Mouse (Mus musculus): Measurements from ENCODE around the gene Gm49325. TPM values are rescaled to one million over a fixed set of nuclear protein-coding genes. Genes with fewer than 3 reads are reported as not detected.

Gene Gm49325
- polyA plus RNA-seq, 1 experiment from 2014 or later: 4.9 TPM

DNA sequence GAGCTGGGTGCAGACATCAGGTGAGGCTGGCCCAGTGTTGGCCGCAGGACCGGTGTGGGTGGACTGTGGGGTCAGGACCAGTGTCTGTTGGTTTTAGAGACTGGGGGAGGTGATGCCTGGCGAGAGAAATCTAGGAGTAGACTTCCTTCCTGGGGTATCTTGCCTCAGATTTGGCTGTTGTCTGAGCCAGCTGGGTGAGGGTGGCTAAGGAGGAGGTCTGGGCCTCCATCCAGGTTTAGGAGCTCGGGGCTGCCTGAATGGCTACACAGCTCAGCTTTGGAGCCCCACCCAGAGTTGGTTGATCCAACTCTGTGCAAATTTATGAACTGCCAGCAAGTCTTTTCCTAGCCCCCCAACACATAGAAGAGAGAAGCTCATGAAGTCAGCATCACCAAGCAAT is 61.4 kb downstream of the Gm49325 start:
- Histone ChIP-seq H3K9me3 (ENCODE audit: low read length) (no peaks in the 10 kb centered on the region), H3K9ac (replicated peaks; ENCODE audit: low read depth) (no peak overlapping the region), H3K4me1 (ENCODE audit: insufficient read depth, low read depth, low read length) (no peaks in the 10 kb centered on the region), H3K4me2 (replicated peaks; ENCODE audit: low read depth, low read length) (no peak overlapping the region), H3K4me3 (ENCODE audit: low read depth, low read length) (no peak overlapping the region), H3K27me3 (replicated peaks; ENCODE audit: insufficient read depth, low read length) (no peaks in the 10 kb centered on the region), H3K27ac (ENCODE audit: low read length) (no peak overlapping the region), H3K36me3 (ENCODE audit: insufficient read depth, low read length) (no peaks in the 10 kb centered on the region)
- TF ChIP-seq EP300 (IDR thresholded peaks at IDR 0.05): no peak
- no peak for TF ChIP-seq CTCF (IDR thresholded peaks at IDR 0.05)
- ATAC-seq (no peak), DNase-seq (ENCODE audit: low spot score) (no peak)
- 67% methylated on average over 4 of the region's 4 CpGs for WGBS

DNA sequence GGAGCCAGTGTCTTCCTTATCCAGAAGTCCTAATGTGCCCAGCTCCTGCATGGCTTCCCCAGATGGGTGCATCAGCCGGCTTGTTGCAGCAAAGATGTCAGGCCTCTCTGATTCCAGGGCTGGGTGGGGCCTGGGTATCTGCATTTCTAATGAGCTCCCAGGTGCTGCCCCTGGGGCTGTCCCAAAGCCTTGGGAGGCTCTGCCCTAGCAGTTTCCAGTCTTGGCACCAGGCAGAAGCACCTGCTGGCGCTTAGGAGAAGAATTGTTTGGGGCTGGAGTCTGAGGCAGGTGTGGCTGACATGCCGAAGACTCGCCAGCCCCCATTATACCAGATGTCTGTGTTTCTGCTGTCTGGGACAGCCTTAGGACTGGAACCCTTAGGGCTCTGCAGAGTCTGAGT is 64.7 kb downstream of the Gm49325 start:
- Histone ChIP-seq H3K27ac (ENCODE audit: low read length) (no peak overlapping the region), H3K4me3 (ENCODE audit: low read depth, low read length) (no peak overlapping the region), H3K27me3 (replicated peaks; ENCODE audit: insufficient read depth, low read length) (no peaks in the 10 kb centered on the region), H3K4me2 (replicated peaks; ENCODE audit: low read depth, low read length) (no peak overlapping the region), H3K4me1 (ENCODE audit: insufficient read depth, low read depth, low read length) (no peaks in the 10 kb centered on the region), H3K36me3 (ENCODE audit: insufficient read depth, low read length) (no peaks in the 10 kb centered on the region), H3K9ac (replicated peaks; ENCODE audit: low read depth) (no peak overlapping the region), H3K9me3 (ENCODE audit: low read length) (no peaks in the 10 kb centered on the region)
- no peak for TF ChIP-seq EP300 (IDR thresholded peaks at IDR 0.05)
- TF ChIP-seq CTCF (IDR thresholded peaks at IDR 0.05): no peak
- WGBS: 70% methylated on average over 4 of the region's 4 CpGs
- no peak for DNase-seq (ENCODE audit: low spot score)
- ATAC-seq: no peak

DNA sequence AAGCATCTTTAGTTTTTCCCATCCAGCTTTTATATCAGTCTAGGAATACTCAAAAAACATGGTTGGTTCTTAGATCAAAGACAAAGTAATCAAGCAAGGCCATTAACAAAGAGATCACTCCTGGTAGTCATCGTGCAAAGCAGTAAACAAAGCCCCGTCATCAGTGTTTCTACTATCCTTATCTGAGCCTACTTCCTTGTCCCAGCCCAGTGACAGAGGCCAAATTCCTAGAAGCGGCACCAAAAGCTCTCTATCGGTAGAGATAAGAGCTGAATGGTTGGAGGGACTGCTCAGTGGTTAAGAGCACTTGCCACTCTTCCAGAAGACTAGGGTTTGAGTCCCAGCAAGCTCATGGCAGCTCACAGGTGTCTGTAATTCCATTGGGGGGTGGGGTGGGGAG is 65.5 kb downstream of the Gm49325 start:
- Histone ChIP-seq H3K27me3 (replicated peaks; ENCODE audit: insufficient read depth, low read length) (no peaks in the 10 kb centered on the region), H3K9me3 (ENCODE audit: low read length) (no peaks in the 10 kb centered on the region), H3K4me1 (ENCODE audit: insufficient read depth, low read depth, low read length) (no peaks in the 10 kb centered on the region), H3K36me3 (ENCODE audit: insufficient read depth, low read length) (no peaks in the 10 kb centered on the region), H3K9ac (replicated peaks; ENCODE audit: low read depth) (no peak overlapping the region), H3K4me2 (replicated peaks; ENCODE audit: low read depth, low read length) (no peak overlapping the region), H3K27ac (ENCODE audit: low read length) (no peak overlapping the region), H3K4me3 (ENCODE audit: low read depth, low read length) (no peak overlapping the region)
- TF ChIP-seq CTCF (IDR thresholded peaks at IDR 0.05) (no peak), EP300 (IDR thresholded peaks at IDR 0.05) (no peak)
- WGBS: 12% methylated on average over 4 of the region's 4 CpGs
- no peak for DNase-seq (ENCODE audit: low spot score)
- no peak for ATAC-seq

DNA sequence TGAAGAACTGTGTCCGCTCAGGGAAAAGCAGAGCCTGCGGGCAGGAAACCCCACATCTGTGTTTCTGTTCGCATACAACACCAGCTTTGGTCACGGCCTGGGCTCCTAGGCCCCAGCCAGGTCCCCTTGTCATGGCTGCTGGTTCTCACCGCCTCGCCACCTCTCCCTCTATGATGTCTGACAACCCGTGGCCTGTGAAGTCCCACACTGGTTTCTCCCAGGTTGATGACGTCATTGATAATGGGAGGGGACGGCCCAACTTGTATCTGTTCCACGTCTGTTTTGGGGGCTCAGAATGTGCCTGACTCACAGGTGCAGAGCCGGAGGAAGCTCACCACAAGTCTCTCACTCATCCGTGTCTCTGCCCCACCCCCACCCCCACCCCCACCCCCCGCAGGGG is 67.8 kb downstream of the Gm49325 start:
- ATAC-seq: no peak
- H3K9ac ChIP-seq (replicated peaks; ENCODE audit: low read depth): no peak overlapping the region
- H3K27me3 ChIP-seq (replicated peaks; ENCODE audit: insufficient read depth, low read length): peaks cover 18% of the 10 kb centered on the region

DNA sequence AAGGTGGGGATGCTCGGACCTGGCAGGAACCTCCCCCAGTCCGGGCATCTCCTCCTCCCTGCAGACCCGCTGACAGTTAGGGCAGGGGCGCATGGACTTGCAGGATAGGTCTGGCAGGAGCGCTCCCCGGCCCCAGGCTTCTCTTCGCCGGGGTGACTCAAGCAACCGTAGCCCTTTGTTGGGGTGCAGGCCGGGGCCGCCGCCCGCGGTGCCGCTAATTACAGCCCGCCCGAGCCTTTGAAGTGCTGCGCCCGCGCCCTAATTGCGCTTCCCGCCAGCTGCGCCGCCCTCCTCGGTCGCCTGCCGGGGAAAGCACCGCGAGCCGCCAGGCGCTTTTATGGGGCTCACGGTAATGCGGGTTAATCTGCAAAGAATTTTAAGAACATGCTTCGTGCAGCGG is 71.6 kb downstream of the Gm49325 start:
- DNase-seq (ENCODE audit: low spot score) (no peak), ATAC-seq (no peak)
- Histone ChIP-seq H3K4me3 (ENCODE audit: low read depth, low read length) (no peak overlapping the region), H3K27ac (ENCODE audit: low read length) (no peak overlapping the region), H3K4me1 (ENCODE audit: insufficient read depth, low read depth, low read length) (no peaks in the 10 kb centered on the region), H3K9me3 (ENCODE audit: low read length) (no peaks in the 10 kb centered on the region), H3K36me3 (ENCODE audit: insufficient read depth, low read length) (no peaks in the 10 kb centered on the region), H3K4me2 (replicated peaks; ENCODE audit: low read depth, low read length) (0 out of 2 replicates have a peak overlapping the region, but pooled peaks have one; percentile 25), H3K27me3 (replicated peaks; ENCODE audit: insufficient read depth, low read length) (peaks cover 18% of the 10 kb centered on the region), H3K9ac (replicated peaks; ENCODE audit: low read depth) (no peak overlapping the region)
- WGBS: 2% methylated on average over 35 of the region's 35 CpGs
- TF ChIP-seq CTCF (IDR thresholded peaks at IDR 0.05): no peak
- no peak for TF ChIP-seq EP300 (IDR thresholded peaks at IDR 0.05)

More for the DNA sequence above, 67.8 kb downstream of the Gm49325 start:
- TF ChIP-seq EP300 (IDR thresholded peaks at IDR 0.05) (no peak), CTCF (IDR thresholded peaks at IDR 0.05) (no peak)
- Histone ChIP-seq H3K4me3 (ENCODE audit: low read depth, low read length) (no peak overlapping the region), H3K36me3 (ENCODE audit: insufficient read depth, low read length) (no peaks in the 10 kb centered on the region), H3K27ac (ENCODE audit: low read length) (no peak overlapping the region), H3K4me2 (replicated peaks; ENCODE audit: low read depth, low read length) (no peak overlapping the region), H3K4me1 (ENCODE audit: insufficient read depth, low read depth, low read length) (no peaks in the 10 kb centered on the region), H3K9me3 (ENCODE audit: low read length) (no peaks in the 10 kb centered on the region)
- no peak for DNase-seq (ENCODE audit: low spot score)
- 50% methylated on average over 13 of the region's 13 CpGs for WGBS

DNA sequence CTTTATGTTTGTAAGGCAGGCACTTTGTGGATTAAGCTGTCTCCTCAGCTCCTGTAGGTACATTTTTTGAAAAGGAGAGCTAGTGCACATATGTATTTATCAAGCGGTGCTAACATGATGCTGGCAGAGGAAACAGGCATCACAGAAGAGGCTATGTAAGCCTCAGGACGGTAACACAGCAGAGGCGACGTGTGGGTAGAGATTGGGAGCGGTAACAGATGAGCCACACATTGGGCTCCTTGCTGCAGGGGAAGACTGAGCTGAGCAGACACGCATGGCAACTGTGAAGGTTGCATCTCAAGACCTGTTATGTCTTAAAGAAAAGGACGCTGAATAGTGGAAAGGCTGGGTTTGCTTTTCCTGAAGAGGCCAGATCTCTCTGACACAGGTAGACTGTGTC is 77.0 kb downstream of the Gm49325 start:
- H3K9ac ChIP-seq (replicated peaks; ENCODE audit: low read depth): no peak overlapping the region
- no peaks in the 10 kb centered on the region for H3K36me3 ChIP-seq (ENCODE audit: insufficient read depth, low read length)

DNA sequence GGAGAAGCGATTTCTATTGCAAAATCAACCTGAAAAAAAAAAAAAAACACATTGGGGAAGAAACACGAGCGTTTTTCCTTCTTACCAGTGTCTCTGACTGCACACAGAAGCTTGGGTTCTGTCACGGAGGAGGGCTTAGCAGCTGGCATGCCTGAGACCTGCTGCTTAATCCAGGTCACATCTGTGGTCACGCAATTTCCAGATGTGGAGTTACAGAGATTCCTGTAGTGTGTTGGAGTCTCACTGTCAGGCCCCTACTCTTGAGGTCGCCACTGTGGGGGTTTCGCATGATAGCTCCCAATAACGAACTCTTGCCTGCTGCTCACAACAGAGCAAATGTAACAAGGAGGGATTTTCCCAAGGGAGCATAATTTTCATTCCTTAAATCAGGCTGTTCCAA is 78.2 kb downstream of the Gm49325 start:
- Histone ChIP-seq H3K27ac (ENCODE audit: low read length) (no peak overlapping the region), H3K4me2 (replicated peaks; ENCODE audit: low read depth, low read length) (no peak overlapping the region), H3K9ac (replicated peaks; ENCODE audit: low read depth) (no peak overlapping the region), H3K4me1 (ENCODE audit: insufficient read depth, low read depth, low read length) (no peaks in the 10 kb centered on the region), H3K36me3 (ENCODE audit: insufficient read depth, low read length) (no peaks in the 10 kb centered on the region), H3K9me3 (ENCODE audit: low read length) (no peaks in the 10 kb centered on the region), H3K4me3 (ENCODE audit: low read depth, low read length) (no peak overlapping the region), H3K27me3 (replicated peaks; ENCODE audit: insufficient read depth, low read length) (0 out of 2 replicates have a peak, but pooled peaks cover 7% of the 10 kb centered on the region)
- DNase-seq (ENCODE audit: low spot score): no peak
- 39% methylated on average over 8 of the region's 8 CpGs for WGBS
- TF ChIP-seq EP300 (IDR thresholded peaks at IDR 0.05): no peak
- no peak for TF ChIP-seq CTCF (IDR thresholded peaks at IDR 0.05)
- no peak for ATAC-seq

More for the DNA sequence above, 77.0 kb downstream of the Gm49325 start:
- no peak overlapping the region for H3K4me3 ChIP-seq (ENCODE audit: low read depth, low read length)
- H3K27ac ChIP-seq (ENCODE audit: low read length): no peak overlapping the region
- TF ChIP-seq CTCF (IDR thresholded peaks at IDR 0.05) (no peak), EP300 (IDR thresholded peaks at IDR 0.05) (no peak)
- H3K4me1 ChIP-seq (ENCODE audit: insufficient read depth, low read depth, low read length): no peaks in the 10 kb centered on the region
- WGBS: 74% methylated on average over 7 of the region's 7 CpGs
- DNase-seq (ENCODE audit: low spot score) (no peak), ATAC-seq (no peak)
- no peaks in the 10 kb centered on the region for H3K9me3 ChIP-seq (ENCODE audit: low read length)
- H3K4me2 ChIP-seq (replicated peaks; ENCODE audit: low read depth, low read length): no peak overlapping the region
- peaks cover 13% of the 10 kb centered on the region for H3K27me3 ChIP-seq (replicated peaks; ENCODE audit: insufficient read depth, low read length)

All from lung, postnatal 0 days (tissue).